Mouse (Mus musculus) lung, embryonic 16.5 days (tissue): ENCODE results near the gene Acp2. TPM values are rescaled to one million over a fixed set of nuclear protein-coding genes. Genes with fewer than 3 reads are reported as not detected.

ENCODE experiments used
- ATAC-seq: fragments of 200-750 bp; cut with Nextera tagmentation; 2 replicates; pipeline ENCODE4 v1.8.0; 2017; ENCODE audit warnings: low read depth, mild to moderate bottlenecking, moderate library complexity
- H3K27ac ChIP-seq: fragments of 300-500 bp; sonication (generic); 2 replicates; pipeline ENCODE4 v1.5.1; 2014; ENCODE audit warnings: mild to moderate bottlenecking, control low read depth, low read length
- H3K27me3 ChIP-seq: fragments of 300-500 bp; sonication (generic); 2 replicates; pipeline ENCODE4 v1.6.1; 2014; ENCODE audit warnings: low read depth, low read length, mixed read lengths; ENCODE audit not compliant: control insufficient read depth, insufficient read depth
- H3K36me3 ChIP-seq: fragments of 300-500 bp; sonication (generic); 2 replicates; pipeline ENCODE4 v1.6.1; 2014; ENCODE audit warnings: low read length; ENCODE audit not compliant: control insufficient read depth, insufficient read depth
- H3K4me1 ChIP-seq: fragments of 300-500 bp; sonication (generic); replicated peaks from 2 replicates; pipeline ENCODE4 v1.6.1; 2014; ENCODE audit warnings: low read length, mixed read lengths; ENCODE audit not compliant: control insufficient read depth, insufficient read depth
- H3K4me2 ChIP-seq: fragments of 300-500 bp; sonication (generic); 2 replicates; pipeline ENCODE4 v1.6.1; 2014; ENCODE audit warnings: low read depth, low read length, control low read depth
- H3K4me3 ChIP-seq: fragments of 300-500 bp; sonication (generic); 2 replicates; pipeline ENCODE4 v1.5.1; 2014; ENCODE audit warnings: mild to moderate bottlenecking, low read length, control low read depth
- H3K9ac ChIP-seq: fragments of 300-500 bp; sonication (generic); 2 replicates; pipeline ENCODE4 v1.6.1; 2014; ENCODE audit warnings: low read length, control low read depth
- H3K9me3 ChIP-seq: fragments of 300-500 bp; sonication (generic); 2 replicates; pipeline ENCODE4 v1.6.1; 2016; ENCODE audit warnings: low read length; ENCODE audit not compliant: control insufficient read depth
- WGBS: fragments of 180-500 bp; shearing (Covaris S2); extraction: QIAGEN DNeasy Blood & Tissue Kit; methylation state at CpG from one replicate; pipeline ENCODE4 v1.1.7; 2014; 5-methylcytosine and 5-hydroxymethylcytosine counted together
- polyA plus RNA-seq: library from polyadenylated mRNA; unstranded; fragments of >200 nt; fragmentation: Nextera tagmentation; extraction: Ambion mirVana; gene quantifications from 2 replicates; pipeline ENCODE4 v1.2.1, GENCODE M21; 2015

The Acp2 gene
- polyA plus RNA-seq, 1 experiment from 2014 or later = 33.3 TPM

- H3K27me3 ChIP-seq = no peaks in the 10 kb centered on the region
- peak overlapping the region; percentile 33 for H3K27ac ChIP-seq
- WGBS = 51% methylated on average over 25 of the region's 25 CpGs
- H3K4me1 ChIP-seq = 0 out of 2 replicates have a peak, but pooled peaks cover 2% of the 10 kb centered on the region
- H3K9me3 ChIP-seq = no peaks in the 10 kb centered on the region
- H3K9ac ChIP-seq = no peak overlapping the region
- peaks cover 21% of the 10 kb centered on the region for H3K36me3 ChIP-seq
- no peak overlapping the region for H3K4me3 ChIP-seq
- H3K4me2 ChIP-seq = no peak overlapping the region
- peak; percentile 84 for ATAC-seq
Observed at GRCm38 (mm10) chr2:91169587-91170322, 32.9 kb upstream of the Acp2 start.

DNA sequence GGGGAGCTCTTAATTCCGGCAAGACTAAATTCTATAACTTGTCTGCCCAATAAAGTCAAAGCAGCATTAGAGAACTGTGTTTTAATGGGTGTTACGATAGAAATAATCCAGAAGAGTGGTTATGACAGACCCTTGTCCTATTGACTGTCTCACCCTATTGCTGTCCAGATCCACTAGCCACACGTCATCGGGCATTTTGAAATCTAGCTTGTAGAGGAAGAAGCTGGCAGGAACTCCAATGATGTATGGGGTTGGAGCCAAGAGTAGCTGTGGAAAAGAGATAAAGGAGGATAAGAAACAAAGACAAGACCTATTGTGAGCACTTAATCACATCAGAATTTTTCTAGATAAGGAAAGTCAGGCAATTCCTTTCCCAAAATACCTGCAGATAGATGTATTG, 27.2 kb upstream of the Acp2 start:
- no peak overlapping the region for H3K4me2 ChIP-seq
- no peak overlapping the region for H3K9ac ChIP-seq
- no peak for ATAC-seq
- H3K27me3 ChIP-seq = no peaks in the 10 kb centered on the region
- WGBS = 77% methylated on average over 4 of the region's 4 CpGs
- 0 out of 2 replicates have a peak, but pooled peaks cover 1% of the 10 kb centered on the region for H3K4me1 ChIP-seq
- H3K9me3 ChIP-seq = no peaks in the 10 kb centered on the region
- H3K27ac ChIP-seq = no peak overlapping the region
- H3K4me3 ChIP-seq = no peak overlapping the region
- peaks cover 11% of the 10 kb centered on the region for H3K36me3 ChIP-seq

DNA sequence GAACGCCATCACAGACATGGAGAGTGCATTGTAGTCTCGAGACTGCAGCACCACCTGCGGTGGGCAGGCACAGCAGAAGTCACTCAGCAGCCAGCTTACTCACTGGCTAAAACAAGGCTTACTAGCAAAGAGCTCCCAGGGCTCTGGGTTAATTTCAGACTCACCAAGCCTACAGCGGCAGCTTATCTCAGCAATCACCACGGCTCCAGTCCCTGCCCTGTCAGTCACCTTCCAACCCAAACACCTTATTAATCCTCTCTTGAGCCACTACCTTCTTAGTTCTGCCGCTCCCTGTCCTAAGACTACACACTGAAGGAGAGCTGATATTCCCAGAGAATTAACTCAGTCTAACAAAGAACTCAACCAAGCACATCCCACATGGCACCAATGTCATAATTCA, 26.5 kb upstream of the Acp2 start:
- Histone ChIP-seq H3K9ac (no peak overlapping the region), H3K36me3 (peaks cover 10% of the 10 kb centered on the region), H3K4me1 (no peaks in the 10 kb centered on the region), H3K4me3 (no peak overlapping the region), H3K27ac (no peak overlapping the region), H3K27me3 (no peaks in the 10 kb centered on the region), H3K9me3 (no peaks in the 10 kb centered on the region), H3K4me2 (no peak overlapping the region)
- 52% methylated on average over 6 of the region's 6 CpGs for WGBS
- no peak for ATAC-seq

DNA sequence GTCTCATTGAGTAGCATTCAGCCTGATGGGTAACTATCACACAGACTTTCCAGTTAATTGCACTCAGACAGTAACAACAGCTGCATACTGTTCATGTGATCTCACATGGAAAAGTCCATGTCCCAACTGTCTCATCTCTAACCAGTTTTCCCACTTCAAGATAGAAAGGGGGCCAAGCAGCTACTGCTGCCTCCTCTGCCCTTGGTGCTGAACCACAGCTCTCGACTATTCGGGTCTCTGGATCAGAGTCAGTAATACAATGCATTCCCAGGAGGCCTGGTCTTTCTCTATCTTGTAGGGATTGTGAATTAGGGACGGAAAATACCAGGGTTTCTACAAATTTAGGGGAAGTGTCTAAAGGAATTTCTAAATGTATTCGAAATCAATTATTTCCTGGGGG, 22.9 kb upstream of the Acp2 start:
- no peaks in the 10 kb centered on the region for H3K9me3 ChIP-seq
- peaks cover 9% of the 10 kb centered on the region for H3K4me1 ChIP-seq
- no peaks in the 10 kb centered on the region for H3K27me3 ChIP-seq
- H3K36me3 ChIP-seq = no peaks in the 10 kb centered on the region
- no peak overlapping the region for H3K4me2 ChIP-seq
- no peak overlapping the region for H3K4me3 ChIP-seq
- no peak for ATAC-seq
- 37% methylated on average over 4 of the region's 4 CpGs for WGBS
- H3K27ac ChIP-seq = no peak overlapping the region
- H3K9ac ChIP-seq = no peak overlapping the region

DNA sequence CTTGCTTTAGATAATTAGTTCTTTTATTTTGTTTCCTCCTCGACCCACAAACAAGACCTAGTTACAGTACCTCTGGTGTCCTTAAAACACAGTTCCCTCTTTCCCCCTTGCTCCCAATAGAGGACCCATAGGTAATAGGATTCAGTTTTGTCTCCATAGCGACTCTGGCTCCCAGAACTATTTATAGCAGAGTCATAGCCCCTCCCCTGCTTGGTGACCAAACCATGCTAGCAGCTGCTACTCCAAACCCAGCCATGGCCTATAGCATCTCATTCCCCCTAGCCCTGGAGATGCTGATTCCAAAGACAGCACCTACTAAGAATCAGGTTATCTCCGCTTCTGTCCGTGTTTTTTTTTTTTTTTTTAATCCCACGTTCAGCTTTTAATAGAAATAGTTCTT, 22.0 kb upstream of the Acp2 start:
- no peak for ATAC-seq
- Histone ChIP-seq H3K27ac (no peak overlapping the region), H3K9me3 (no peaks in the 10 kb centered on the region), H3K9ac (no peak overlapping the region), H3K4me1 (peaks cover 9% of the 10 kb centered on the region), H3K4me2 (no peak overlapping the region), H3K27me3 (no peaks in the 10 kb centered on the region), H3K4me3 (no peak overlapping the region), H3K36me3 (no peaks in the 10 kb centered on the region; the same call in 1 of the 2 replicates)
- 66% methylated on average over 5 of the region's 5 CpGs for WGBS

DNA sequence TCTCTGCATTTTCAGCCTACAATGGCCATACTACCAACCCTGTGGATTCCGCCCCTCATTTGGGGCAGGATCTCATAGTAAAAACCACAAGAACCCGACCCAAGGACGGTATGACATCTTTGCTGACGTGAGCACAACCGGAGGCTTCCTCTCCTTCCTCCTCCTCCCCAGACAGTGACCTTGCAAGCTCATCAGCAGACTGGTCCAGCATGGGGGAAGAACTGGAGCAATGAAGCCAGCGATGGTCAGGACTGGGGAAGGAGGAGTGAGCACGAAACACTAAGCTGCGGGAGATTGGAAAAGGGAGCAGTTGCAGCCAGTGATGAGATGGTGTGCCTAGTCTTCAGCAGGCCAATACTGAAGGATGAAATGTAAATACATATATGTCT, 20.7 kb upstream of the Acp2 start:
- Histone ChIP-seq H3K27me3 (no peaks in the 10 kb centered on the region), H3K36me3 (no peaks in the 10 kb centered on the region; the same call in 1 of the 2 replicates), H3K4me2 (peak overlapping the region; percentile 82), H3K4me1 (peaks cover 9% of the 10 kb centered on the region), H3K4me3 (peak overlapping the region; percentile 94), H3K9me3 (no peaks in the 10 kb centered on the region), H3K9ac (peak overlapping the region; percentile 72), H3K27ac (no peak overlapping the region)
- ATAC-seq = no peak
- WGBS = 13% methylated on average over 8 of the region's 8 CpGs

GRCm38 (mm10) chr2:91182405-91183147, 20.1 kb upstream of the Acp2 start:
- peak overlapping the region; percentile 82 for H3K4me2 ChIP-seq
- no peaks in the 10 kb centered on the region; the same call in 1 of the 2 replicates for H3K36me3 ChIP-seq
- H3K4me1 ChIP-seq = peaks cover 9% of the 10 kb centered on the region
- WGBS = under 1% methylated on average over 76 of the region's 81 CpGs
- H3K4me3 ChIP-seq = peak overlapping the region; percentile 94
- H3K9ac ChIP-seq = peak overlapping the region; percentile 72
- H3K9me3 ChIP-seq = no peaks in the 10 kb centered on the region
- H3K27ac ChIP-seq = peak overlapping the region; percentile 73
- H3K27me3 ChIP-seq = no peaks in the 10 kb centered on the region
- peak; percentile 93 for ATAC-seq

GRCm38 (mm10) chr2:91183148-91183513, 19.6 kb upstream of the Acp2 start:
- H3K9me3 ChIP-seq = no peaks in the 10 kb centered on the region
- H3K9ac ChIP-seq = peak overlapping the region; percentile 72
- peak overlapping the region; percentile 82 for H3K4me2 ChIP-seq
- ATAC-seq = peak; percentile 94
- H3K36me3 ChIP-seq = no peaks in the 10 kb centered on the region; the same call in 1 of the 2 replicates
- WGBS = under 1% methylated on average over 9 of the region's 9 CpGs
- peak overlapping the region; percentile 94 for H3K4me3 ChIP-seq
- H3K27ac ChIP-seq = peak overlapping the region; percentile 73
- peaks cover 9% of the 10 kb centered on the region for H3K4me1 ChIP-seq
- no peaks in the 10 kb centered on the region for H3K27me3 ChIP-seq

GRCm38 (mm10) chr2:91183711-91184405, 18.8 kb upstream of the Acp2 start, which contains the start of gene Madd:
TSS of gene Madd (minus strand) at chr2:91183837.
- peak within 1 kb of the TSS; percentile 94 for H3K4me3 ChIP-seq
- H3K9me3 ChIP-seq = no peaks in the 10 kb centered on the region
- no peaks in the 10 kb centered on the region for H3K27me3 ChIP-seq
- WGBS = 59% methylated on average over 15 of the region's 15 CpGs
- peak within 1 kb of the TSS; percentile 82 for H3K4me2 ChIP-seq
- peak within 1 kb of the TSS; percentile 73 for H3K27ac ChIP-seq
- peaks cover 9% of the 10 kb centered on the region for H3K4me1 ChIP-seq
- ATAC-seq = 0 out of 2 replicates have a peak, but pooled peaks have one; percentile 2
- peak within 1 kb of the TSS; percentile 72 for H3K9ac ChIP-seq
- H3K36me3 ChIP-seq = no peaks in the 10 kb centered on the region; the same call in 1 of the 2 replicates
